Mouse (Mus musculus) heart, embryonic 16.5 days (tissue): ENCODE results near the gene Olfr837. TPM values are rescaled to one million over a fixed set of nuclear protein-coding genes. Genes with fewer than 3 reads are reported as not detected.
"Not testable (repeated sequence)": the region's sequence is repeated elsewhere in the genome, so short reads cannot be mapped to it uniquely, and the experiment has no call there.

Experiments
- ATAC-seq: fragments of 200-750 bp; cut with Nextera tagmentation; replicated peaks from 2 replicates; pipeline ENCODE4 v1.8.0; 2017; ENCODE audit warnings: moderate number of reproducible peaks; ENCODE audit not compliant: insufficient read depth, low FRiP score; ENCODE audit errors: extremely low read depth
- H3K27ac ChIP-seq: fragments of 300-500 bp; sonication (generic); 2 replicates; pipeline ENCODE4 v1.5.1; 2014; ENCODE audit warnings: mild to moderate bottlenecking, low read length, control low read depth, moderate library complexity
- H3K27me3 ChIP-seq: fragments of 300-500 bp; sonication (generic); 2 replicates; pipeline ENCODE4 v1.6.1; 2014; ENCODE audit warnings: low read length, mixed read lengths; ENCODE audit not compliant: control insufficient read depth, insufficient read depth
- H3K36me3 ChIP-seq: fragments of 300-500 bp; sonication (generic); 2 replicates; pipeline ENCODE4 v1.6.1; 2014; ENCODE audit not compliant: control insufficient read depth, insufficient read depth
- H3K4me1 ChIP-seq: fragments of 300-500 bp; sonication (generic); 2 replicates; pipeline ENCODE4 v1.6.1; 2014; ENCODE audit warnings: low read length, mixed read lengths; ENCODE audit not compliant: control insufficient read depth, insufficient read depth
- H3K4me2 ChIP-seq: fragments of 300-500 bp; sonication (generic); 2 replicates; pipeline ENCODE4 v1.6.1; 2014; ENCODE audit warnings: low read depth, mild to moderate bottlenecking, control low read depth, low read length
- H3K4me3 ChIP-seq: fragments of 300-500 bp; sonication (generic); 2 replicates; pipeline ENCODE4 v1.5.1; 2014; ENCODE audit warnings: mild to moderate bottlenecking, control low read depth, low read length
- H3K9ac ChIP-seq: fragments of 300-500 bp; sonication (generic); 2 replicates; pipeline ENCODE4 v1.6.1; 2014; ENCODE audit warnings: low read length, control low read depth
- H3K9me3 ChIP-seq: fragments of 300-500 bp; sonication (generic); replicated peaks from 2 replicates; pipeline ENCODE4 v1.6.1; 2016; ENCODE audit warnings: low read length; ENCODE audit not compliant: control insufficient read depth
- WGBS: fragments of 180-500 bp; shearing (Covaris S2); extraction: QIAGEN DNeasy Blood & Tissue Kit; methylation state at CpG from one replicate; pipeline ENCODE4 v1.1.7; 2014; 5-methylcytosine and 5-hydroxymethylcytosine counted together
- polyA plus RNA-seq: library from polyadenylated mRNA; unstranded; fragments of >200 nt; fragmentation: Nextera tagmentation; extraction: Ambion mirVana; gene quantifications from 2 replicates; pipeline ENCODE4 v1.2.1, GENCODE M21; 2015

Olfr837 gene
- not detected in 2 replicates for polyA plus RNA-seq

DNA sequence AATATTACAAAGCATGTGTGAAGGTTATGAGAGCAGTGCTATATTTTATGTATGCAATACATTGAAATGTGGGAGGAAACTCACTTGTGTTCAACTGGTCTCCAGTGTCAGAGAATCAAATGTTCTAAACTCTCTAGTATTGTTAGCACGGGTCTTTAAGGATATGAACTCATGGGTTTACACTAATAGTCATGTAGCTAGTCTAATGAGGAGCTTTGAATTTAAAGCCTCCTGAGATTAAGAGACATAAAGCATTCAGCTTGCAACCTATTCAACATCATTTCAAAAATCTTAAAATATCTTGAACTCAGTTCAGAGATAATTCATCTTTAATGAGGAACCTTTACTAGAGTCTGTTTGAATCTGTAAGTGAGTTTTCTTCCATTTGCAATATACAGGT is at the start of gene Olfr837:
TSS of gene Olfr837 (plus strand) at position 301 of the 400 bp plus-strand sequence.
- no peak within 1 kb of the TSS for H3K27ac ChIP-seq
- no peaks in the 10 kb centered on the region for H3K9me3 ChIP-seq
- no peak for ATAC-seq
- H3K4me2 ChIP-seq = no peak within 1 kb of the TSS
- WGBS = 63% methylated on average over 1 of the region's 1 CpGs
- no peak within 1 kb of the TSS for H3K9ac ChIP-seq
- H3K27me3 ChIP-seq = no peaks in the 10 kb centered on the region
- H3K4me3 ChIP-seq = no peak within 1 kb of the TSS
- H3K36me3 ChIP-seq = no peaks in the 10 kb centered on the region
- no peaks in the 10 kb centered on the region for H3K4me1 ChIP-seq

DNA sequence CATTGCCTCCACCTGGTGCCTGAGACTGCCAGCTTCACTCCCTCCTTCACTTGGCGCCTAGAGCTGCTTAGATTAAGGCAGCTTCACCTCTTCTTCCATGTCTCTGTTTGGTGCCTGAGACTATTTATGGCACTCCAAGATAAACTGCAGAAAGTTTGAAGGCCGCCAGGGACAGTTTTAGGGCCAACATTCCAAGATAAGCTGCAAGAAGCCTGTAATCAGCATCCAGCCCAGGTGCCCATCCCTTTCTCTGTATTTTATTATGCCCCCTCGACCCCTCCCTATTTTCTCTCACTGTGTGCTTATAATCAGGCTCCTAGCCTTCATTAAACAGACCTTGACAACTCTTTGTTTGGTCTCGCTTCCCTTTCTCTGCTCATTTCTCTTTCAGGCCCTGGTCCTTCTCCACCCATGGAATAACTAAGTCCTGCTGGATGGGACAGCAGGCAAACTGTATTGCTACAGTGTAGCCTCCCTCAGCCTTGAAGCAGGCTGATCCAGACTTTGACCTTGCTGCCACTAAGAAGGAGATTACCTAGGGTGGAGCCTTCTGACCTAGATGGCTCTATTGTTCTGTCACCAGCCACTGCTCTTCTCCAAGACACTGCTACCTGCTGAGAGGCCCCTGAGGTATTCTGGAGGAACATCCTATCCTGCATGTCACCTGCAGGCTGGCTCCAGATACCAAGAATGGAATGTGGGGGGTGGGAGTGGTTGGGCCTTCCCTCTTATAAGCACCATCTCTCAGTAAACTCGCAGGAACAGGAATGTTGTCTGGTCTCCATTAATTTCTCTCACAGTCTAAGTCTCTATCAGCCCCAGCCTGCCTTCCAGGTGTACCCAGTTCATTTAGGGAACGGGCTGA is 43.0 kb upstream of the Olfr837 start:
- WGBS = 34% methylated on average over 6 of the region's 6 CpGs
- not testable (repeated sequence) for H3K4me1 ChIP-seq, H3K27me3 ChIP-seq, H3K9me3 ChIP-seq, H3K4me3 ChIP-seq, H3K4me2 ChIP-seq, H3K9ac ChIP-seq, H3K27ac ChIP-seq, H3K36me3 ChIP-seq, ATAC-seq

DNA sequence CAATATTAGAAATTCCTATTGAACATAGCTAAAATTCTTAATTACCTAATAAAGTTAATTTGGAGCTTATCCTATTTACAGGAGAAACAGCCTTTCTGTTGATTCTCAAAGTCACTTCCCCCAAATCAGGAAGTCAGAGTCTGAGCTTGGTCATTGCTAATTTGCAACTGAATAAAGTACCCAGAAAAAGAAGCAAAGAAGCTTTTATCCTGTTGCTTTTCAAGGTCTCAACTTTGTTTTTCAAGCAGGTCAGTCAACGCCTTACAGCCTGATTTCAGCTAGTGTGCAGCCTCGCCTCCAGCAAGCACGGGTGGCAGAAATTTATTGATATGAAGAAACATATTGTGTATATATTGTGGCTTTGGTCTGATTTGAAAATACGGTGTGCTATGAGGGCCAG is 38.8 kb upstream of the Olfr837 start:
- Histone ChIP-seq H3K4me2 (no peak overlapping the region), H3K9me3 (0 out of 2 replicates have a peak, but pooled peaks cover 4% of the 10 kb centered on the region), H3K27me3 (no peaks in the 10 kb centered on the region), H3K27ac (no peak overlapping the region), H3K9ac (no peak overlapping the region), H3K4me3 (no peak overlapping the region), H3K36me3 (no peaks in the 10 kb centered on the region), H3K4me1 (no peaks in the 10 kb centered on the region)
- ATAC-seq = no peak
- WGBS = 81% methylated on average over 4 of the region's 4 CpGs

DNA sequence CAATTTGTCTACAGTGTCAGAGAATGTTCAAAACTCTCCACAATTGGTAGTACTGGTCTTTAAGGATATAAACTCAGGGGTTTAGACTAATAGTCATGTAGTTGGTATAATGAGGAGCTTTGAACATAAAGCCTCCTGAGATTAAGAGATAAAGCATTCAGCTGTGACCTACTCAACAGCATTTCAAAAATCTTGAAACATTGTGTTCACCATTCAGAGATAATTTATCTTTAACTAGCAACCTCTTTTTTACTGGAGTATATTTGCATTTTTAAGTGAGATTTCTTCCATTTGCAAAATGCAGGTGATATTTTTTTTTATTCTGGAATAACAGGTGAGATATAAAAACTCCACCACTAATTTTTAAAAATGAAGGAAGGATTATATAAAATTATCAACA is 16.0 kb upstream of the Olfr837 start, which contains the start of gene Olfr836:
TSS of gene Olfr836 (plus strand) at position 301 of the 400 bp plus-strand sequence.
- Histone ChIP-seq H3K4me2 (no peak within 1 kb of the TSS), H3K9me3 (no peaks in the 10 kb centered on the region), H3K9ac (no peak within 1 kb of the TSS), H3K36me3 (no peaks in the 10 kb centered on the region), H3K27me3 (no peaks in the 10 kb centered on the region), H3K27ac (no peak within 1 kb of the TSS), H3K4me1 (no peaks in the 10 kb centered on the region), H3K4me3 (no peak within 1 kb of the TSS)
- ATAC-seq = no peak

DNA sequence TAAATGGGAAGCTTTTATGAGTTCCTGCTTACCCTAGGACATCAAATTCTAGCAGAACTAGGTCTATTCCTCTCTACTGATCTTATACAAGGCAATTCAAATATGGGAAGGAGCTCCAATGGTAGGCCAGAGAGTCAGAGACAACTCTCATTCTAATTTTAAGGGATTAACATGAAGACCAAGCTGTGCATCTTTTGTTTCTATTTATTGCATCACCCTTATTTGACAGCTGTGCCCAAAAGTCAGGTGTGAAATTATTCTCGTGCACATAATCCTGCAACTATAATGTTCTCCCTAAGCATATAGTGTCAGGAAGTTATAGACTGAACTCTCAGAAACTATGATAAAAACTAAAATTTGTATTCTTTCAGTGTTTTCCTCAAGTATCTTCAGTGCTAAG is 41.1 kb downstream of the Olfr837 start, which contains the start of gene Olfr839-ps1:
TSS of gene Olfr839-ps1 (minus strand) at position 101 of the 400 bp plus-strand sequence.
- H3K4me2 ChIP-seq = no peak within 1 kb of the TSS
- ATAC-seq = no peak
- H3K27me3 ChIP-seq = no peaks in the 10 kb centered on the region
- no peak within 1 kb of the TSS for H3K9ac ChIP-seq
- H3K4me3 ChIP-seq = no peak within 1 kb of the TSS
- H3K27ac ChIP-seq = no peak within 1 kb of the TSS
- H3K4me1 ChIP-seq = no peaks in the 10 kb centered on the region
- no peaks in the 10 kb centered on the region for H3K36me3 ChIP-seq
- 66% methylated on average over 1 of the region's 1 CpGs for WGBS
- 0 out of 2 replicates have a peak, but pooled peaks cover 3% of the 10 kb centered on the region for H3K9me3 ChIP-seq

Other genes with a start within 250 kb of the Olfr837 start
- not detected in 2 replicates for gene Olfr832, start 199.2 kb upstream of the Olfr837 start, polyA plus RNA-seq
- gene Olfr834, start 148.3 kb upstream of the Olfr837 start, polyA plus RNA-seq = not detected in 2 replicates
- gene Olfr835, start 103.6 kb upstream of the Olfr837 start, polyA plus RNA-seq = not detected in 2 replicates
- gene Olfr836, start 15.9 kb upstream of the Olfr837 start, polyA plus RNA-seq = not detected in 2 replicates
- gene Olfr839-ps1, start 41.0 kb downstream of the Olfr837 start, polyA plus RNA-seq = not detected in 2 replicates
- not detected in 2 replicates for gene Olfr843, start 115.7 kb downstream of the Olfr837 start, polyA plus RNA-seq
- not detected in 2 replicates for gene Olfr844, start 180.0 kb downstream of the Olfr837 start, polyA plus RNA-seq
- not detected in 2 replicates for gene Olfr845, start 200.1 kb downstream of the Olfr837 start, polyA plus RNA-seq
- not detected in 2 replicates for gene Olfr846, start 227.7 kb downstream of the Olfr837 start, polyA plus RNA-seq
- gene Olfr847, start 242.4 kb downstream of the Olfr837 start, polyA plus RNA-seq = not detected in 2 replicates